Mouse (Mus musculus): ENCODE results near the gene Arrdc2.
A peak's percentile ranks its signal among the peaks of the same experiment; 100 is the strongest.

DNA sequence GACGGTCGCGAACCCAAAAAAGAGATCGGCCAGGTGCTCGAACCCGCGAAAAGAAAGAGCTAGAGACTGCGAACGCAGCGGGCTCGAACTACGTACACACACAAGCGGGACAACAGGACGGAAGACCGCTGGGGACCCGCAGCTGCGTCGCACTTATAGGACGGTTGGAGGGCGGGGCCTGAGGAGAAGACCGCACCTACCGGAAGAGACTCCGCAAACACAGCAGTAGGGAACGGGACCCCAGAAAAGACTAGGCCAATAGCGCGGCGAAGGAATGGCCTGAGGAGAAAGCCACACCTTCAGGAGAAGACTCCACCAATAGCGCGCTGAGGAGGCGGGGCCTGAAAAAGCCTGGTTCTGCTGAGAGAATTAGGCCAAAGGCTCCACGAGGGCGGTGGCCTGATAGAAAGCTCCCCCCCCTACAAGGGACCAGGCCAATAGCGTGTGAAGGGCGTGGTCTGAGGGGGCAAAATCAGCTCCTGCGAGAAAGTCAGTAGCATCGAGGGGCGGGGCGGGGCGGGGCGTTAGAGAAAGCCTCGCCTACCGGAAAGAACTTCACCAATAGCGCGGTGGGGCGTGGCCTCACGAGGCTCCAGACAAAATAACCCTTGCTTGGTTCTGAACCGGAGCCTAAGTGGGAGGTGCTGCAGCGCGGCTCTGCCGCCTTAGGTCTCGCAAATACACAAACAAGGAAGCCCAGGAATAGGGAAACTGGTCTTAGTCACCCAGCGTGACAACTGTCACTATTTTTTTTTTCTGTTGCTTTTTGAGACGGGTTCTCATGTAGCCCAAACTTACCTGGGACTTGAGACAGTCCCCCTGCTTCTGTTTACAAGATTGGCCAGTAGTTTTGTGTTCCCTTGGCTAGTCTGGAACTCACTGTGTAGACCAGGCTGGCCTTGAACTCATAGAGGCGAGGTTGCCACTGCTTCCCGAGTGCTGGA is at the start of gene Arrdc2:
- TF ChIP-seq POLR2A (IDR thresholded peaks at IDR 0.05; ENCODE audit: extremely low read depth, insufficient read depth, low read length) (peak; percentile 99), CTCF (IDR thresholded peaks at IDR 0.05; ENCODE audit: extremely low read depth, insufficient read depth, low read length) (no peak)

Measured in cortical plate, adult 2 months (tissue).